In the genomic region with DNA sequence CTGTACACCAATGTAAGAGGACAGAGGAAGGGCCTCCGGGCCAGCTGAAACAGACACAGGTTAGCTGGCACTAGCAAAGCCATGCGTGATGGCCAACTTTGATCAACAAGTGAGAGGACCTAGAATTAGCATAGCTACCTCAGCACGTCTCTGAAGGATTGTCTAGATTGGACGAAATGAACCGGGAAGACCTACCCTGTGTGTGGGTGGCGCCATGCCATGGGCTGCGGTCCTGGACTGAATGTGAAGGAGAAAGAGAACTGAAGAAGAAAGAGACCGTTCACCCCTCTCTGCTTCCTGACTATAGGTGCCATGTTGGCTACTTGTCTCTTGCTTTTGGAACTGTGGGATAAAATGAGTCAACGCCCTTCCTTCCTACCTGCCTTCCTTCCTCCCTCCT, we compare ENCODE assay signal across 18 mouse cellular contexts.
DNase-seq lines count a peak whose midpoint lies in the region; ATAC-seq lines count a peak whose summit lies in the region.
"Had no signal": no experiment of that assay in that cellular context is flagged by ENCODE, and none has a peak within 500 bp of the region (broad histone marks: within the 10 kb centered on the region; RNA-seq: fewer than 3 reads in every experiment).

No protein-coding gene starts in this region.

- no peak overlapping the region for H3K9ac ChIP-seq in midbrain, embryonic 11.5 days (ENCODE audit: low read length)
- H3K9ac ChIP-seq in midbrain, embryonic 15.5 days = no peak overlapping the region

- no peak for ATAC-seq in midbrain, embryonic 11.5 days (ENCODE audit: low FRiP score)
- ATAC-seq in midbrain, embryonic 15.5 days (replicated peaks) = no peak
- ATAC-seq: activated CD4-positive, CD25-positive, alpha-beta regulatory T cell, adult 4 months; CD4-positive, CD25-positive, alpha-beta regulatory T cell, adult 4 months; Patski had no signal

- no peaks in the 10 kb centered on the region for H3K27me3 ChIP-seq in midbrain, embryonic 11.5 days (ENCODE audit: control insufficient read depth, insufficient read depth, low read length)
- no peaks in the 10 kb centered on the region for H3K27me3 ChIP-seq in midbrain, embryonic 15.5 days (replicated peaks)

- 92% methylated on average over 9 of the region's 9 CpGs for WGBS in midbrain, embryonic 11.5 days
- 91% methylated on average over 9 of the region's 9 CpGs for WGBS in midbrain, embryonic 15.5 days

- H3K4me2 ChIP-seq in midbrain, embryonic 11.5 days = no peak overlapping the region
- no peak overlapping the region for H3K4me2 ChIP-seq in midbrain, embryonic 15.5 days

- H3K9me3 ChIP-seq in midbrain, embryonic 11.5 days (ENCODE audit: control insufficient read depth, low read length) = no peaks in the 10 kb centered on the region
- H3K9me3 ChIP-seq in midbrain, embryonic 15.5 days = no peaks in the 10 kb centered on the region

- H3K4me3 ChIP-seq in midbrain, embryonic 11.5 days (ENCODE audit: low read depth, low read length) = no peak overlapping the region
- no peak overlapping the region for H3K4me3 ChIP-seq in midbrain, embryonic 15.5 days

- DNase-seq in cerebellum, postnatal 10 days = peak; percentile 51 to 54
- DNase-seq in cerebellum, adult 9-10 months = no peak
- peak; percentile 23 for DNase-seq in midbrain, embryonic 11.5 days (ENCODE audit: low spot score, missing footprints)
- DNase-seq: adrenal gland, adult 2 months; adrenal gland, adult 8-10 months; adrenal gland, postnatal 10 days; adrenal gland, postnatal 14 days; adrenal gland, postnatal 25 days; adrenal gland, postnatal 36 days; B cell, adult 2 months; cerebellum, adult 11 months; cerebellum, adult 11-12 months; cerebellum, adult 18-20 months had no signal

- no peak overlapping the region for H3K27ac ChIP-seq in midbrain, embryonic 11.5 days (ENCODE audit: low read depth, low read length)
- H3K27ac ChIP-seq in midbrain, embryonic 15.5 days = no peak overlapping the region

- no peaks in the 10 kb centered on the region for H3K4me1 ChIP-seq in midbrain, embryonic 11.5 days (ENCODE audit: control insufficient read depth, insufficient read depth, low read length)
- H3K4me1 ChIP-seq in midbrain, embryonic 15.5 days = 0 out of 2 replicates have a peak, but pooled peaks cover 5% of the 10 kb centered on the region

- no peaks in the 10 kb centered on the region for H3K36me3 ChIP-seq in midbrain, embryonic 11.5 days (ENCODE audit: control insufficient read depth, insufficient read depth, low read length)
- H3K36me3 ChIP-seq in midbrain, embryonic 15.5 days (replicated peaks) = no peaks in the 10 kb centered on the region
- H3K36me3 ChIP-seq: G1E had no signal
